Mouse (Mus musculus) thymus, postnatal 25 days (tissue): ENCODE data around the gene Cox4i1.
A peak's percentile ranks its signal among the peaks of the same experiment; 100 is the strongest.

ENCODE experiments used
- DNase-seq: peaks from one replicate; pipeline ENCODE4 v3.0.0; 2022

Cox4i1 gene

GRCm38 (mm10) chr8:120667561-120668373 is at the start of gene Cox4i1, which contains the start of gene Gm27021:
Gene Cox4i1 (plus strand): TSS chr8:120668222.
Gene Gm27021 (minus strand): TSS chr8:120668079.
- peak; percentile 92 for DNase-seq

- DNase-seq, result no peak
Observed at GRCm38 (mm10) chr8:120619235-120620180, 48.5 kb upstream of the Cox4i1 start.

- DNase-seq, result no peak
Observed at GRCm38 (mm10) chr8:120620441-120620840, 47.6 kb upstream of the Cox4i1 start.

GRCm38 (mm10) chr8:120622161-120622560 is 45.9 kb upstream of the Cox4i1 start:
- no peak for DNase-seq

- DNase-seq, result no peak
Observed at GRCm38 (mm10) chr8:120623608-120624007, 44.4 kb upstream of the Cox4i1 start.

GRCm38 (mm10) chr8:120626461-120626860 is 41.6 kb upstream of the Cox4i1 start:
- DNase-seq, result no peak

GRCm38 (mm10) chr8:120627298-120627697 is 40.7 kb upstream of the Cox4i1 start:
- DNase-seq, result no peak

GRCm38 (mm10) chr8:120630031-120630430 is 38.0 kb upstream of the Cox4i1 start:
- no peak for DNase-seq

- no peak for DNase-seq
Observed at GRCm38 (mm10) chr8:120630848-120631247, 37.2 kb upstream of the Cox4i1 start.

- DNase-seq, result no peak
Observed at GRCm38 (mm10) chr8:120631441-120632375, 36.3 kb upstream of the Cox4i1 start.

GRCm38 (mm10) chr8:120632969-120633664 is 34.9 kb upstream of the Cox4i1 start:
- no peak for DNase-seq

- no peak for DNase-seq
Observed at GRCm38 (mm10) chr8:120633665-120634271, 34.3 kb upstream of the Cox4i1 start.

- peak; percentile 74 for DNase-seq
Observed at GRCm38 (mm10) chr8:120634329-120634839, 33.6 kb upstream of the Cox4i1 start.

GRCm38 (mm10) chr8:120641245-120641644 is 26.8 kb upstream of the Cox4i1 start:
- DNase-seq, result no peak

- DNase-seq, result no peak
Observed at GRCm38 (mm10) chr8:120642031-120642662, 25.9 kb upstream of the Cox4i1 start.

GRCm38 (mm10) chr8:120644663-120645062 is 23.4 kb upstream of the Cox4i1 start:
- DNase-seq, result no peak

GRCm38 (mm10) chr8:120647532-120647931 is 20.5 kb upstream of the Cox4i1 start, which contains the start of gene 1190005I06Rik:
Gene 1190005I06Rik (minus strand): TSS chr8:120647632.
- no peak for DNase-seq

GRCm38 (mm10) chr8:120656322-120657052 is 11.5 kb upstream of the Cox4i1 start:
- no peak for DNase-seq

GRCm38 (mm10) chr8:120657415-120657814 is 10.6 kb upstream of the Cox4i1 start:
- no peak for DNase-seq

- DNase-seq, result no peak
Observed at GRCm38 (mm10) chr8:120664566-120664965, 3.5 kb upstream of the Cox4i1 start.
